Mouse (Mus musculus): ENCODE measurements around the gene Tcf20.

DNA sequence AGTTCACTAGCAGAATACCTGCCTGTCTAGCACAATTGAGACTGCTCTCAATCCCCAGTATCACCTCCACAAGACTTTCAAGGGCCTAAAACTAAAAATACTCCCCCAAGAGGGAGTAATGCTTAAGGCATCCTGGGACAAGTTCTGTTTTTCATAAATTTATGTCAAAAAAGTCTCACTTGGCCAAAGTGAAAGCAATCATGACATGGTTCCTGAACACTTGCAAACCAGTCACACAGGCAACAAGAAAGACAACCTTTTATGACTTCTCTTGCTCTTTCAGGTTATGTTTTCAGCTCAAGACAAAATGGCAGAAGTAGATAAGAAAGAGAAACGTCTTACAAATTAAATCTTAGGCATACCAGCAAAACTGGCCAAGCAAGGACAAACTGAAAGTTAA, 91.3 kb downstream of the Tcf20 start:
- TF ChIP-seq CTCF (IDR thresholded peaks at IDR 0.05; ENCODE audit: extremely low read depth, insufficient read length, insufficient replicate concordance, low read depth, low read length) (no peak), POLR2A (IDR thresholded peaks at IDR 0.05; ENCODE audit: low read depth, low read length) (no peak)

All from small intestine, adult 2 months (tissue).